Mouse (Mus musculus) lung, postnatal 10 days (tissue): ENCODE measurements around the gene Lgr5.

ENCODE experiments used
- DNase-seq: peaks from one replicate; pipeline ENCODE4 v3.0.0; 2021

The Lgr5 gene

DNA sequence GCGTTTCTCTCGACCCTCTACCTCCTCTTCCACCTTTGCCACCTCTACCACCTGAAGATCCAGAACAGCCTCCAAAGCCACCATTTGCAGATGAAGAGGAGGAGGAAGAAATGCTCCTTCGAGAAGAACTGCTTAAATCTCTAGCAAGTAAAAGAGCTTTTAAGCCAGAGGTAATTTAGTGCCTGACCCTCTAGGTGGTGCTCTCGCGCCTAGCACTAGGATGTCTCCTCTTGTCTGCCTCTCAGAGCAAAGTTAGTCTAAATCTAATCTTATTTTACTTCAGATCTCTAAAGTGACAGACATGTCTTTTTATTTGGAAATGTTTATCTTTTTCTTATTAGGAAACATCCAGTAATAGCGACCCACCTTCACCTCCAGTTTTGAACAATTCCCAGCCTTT, 181.2 kb downstream of the Lgr5 start:
- DNase-seq = peak; percentile 74
